Mouse (Mus musculus): ENCODE measurements at regions not wholly inside any gene's neighbourhood (a gene's known extent, or its start where the extent isn't known, plus 50 kb on each side); places are given as distances from the start of the nearest gene placed in this dataset.

DNA sequence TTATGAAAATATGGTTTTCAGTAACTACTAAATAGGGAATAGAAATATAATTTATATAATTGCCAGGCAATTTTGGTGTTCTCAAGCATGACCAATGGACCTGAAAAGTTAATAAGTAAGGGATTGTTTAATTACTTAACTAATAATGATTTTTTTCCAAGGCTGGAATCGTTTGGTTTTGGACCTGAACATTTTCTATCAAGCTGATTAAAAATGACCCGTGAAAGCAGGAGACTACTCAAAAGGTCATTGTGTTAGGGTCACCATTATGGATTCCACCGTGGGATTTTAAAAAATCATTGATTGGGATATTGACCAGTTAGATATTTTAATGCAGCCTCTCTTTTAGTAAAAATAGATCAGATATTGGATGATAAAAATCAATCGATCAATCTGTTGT lies 416.9 kb downstream of the Pik3r1 start:
- Histone ChIP-seq H3K27me3 (ENCODE audit: control insufficient read depth, insufficient read depth, low read length, poor library complexity, severe bottlenecking) (no peaks in the 10 kb centered on the region), H3K36me3 (ENCODE audit: control insufficient read depth, insufficient read depth, low read length, poor library complexity, severe bottlenecking) (no peaks in the 10 kb centered on the region), H3K27ac (ENCODE audit: insufficient read depth, low read length) (no peak overlapping the region), H3K4me1 (ENCODE audit: control insufficient read depth, insufficient read depth, low read length) (no peaks in the 10 kb centered on the region), H3K9me3 (replicated peaks; ENCODE audit: control insufficient read depth, insufficient read depth, low read length, poor library complexity, severe bottlenecking) (no peaks in the 10 kb centered on the region), H3K4me3 (ENCODE audit: low read depth, low read length) (no peak overlapping the region), H3K9ac (ENCODE audit: low read depth, poor library complexity, severe bottlenecking) (no peak overlapping the region)
- TF ChIP-seq CTCF (IDR thresholded peaks at IDR 0.05; ENCODE audit: low read depth, low read length) (no peak), POLR2A (IDR thresholded peaks at IDR 0.05; ENCODE audit: insufficient read depth, low read length) (no peak), EP300 (IDR thresholded peaks at IDR 0.05; ENCODE audit: insufficient read depth, low read depth, low read length) (no peak)

DNA sequence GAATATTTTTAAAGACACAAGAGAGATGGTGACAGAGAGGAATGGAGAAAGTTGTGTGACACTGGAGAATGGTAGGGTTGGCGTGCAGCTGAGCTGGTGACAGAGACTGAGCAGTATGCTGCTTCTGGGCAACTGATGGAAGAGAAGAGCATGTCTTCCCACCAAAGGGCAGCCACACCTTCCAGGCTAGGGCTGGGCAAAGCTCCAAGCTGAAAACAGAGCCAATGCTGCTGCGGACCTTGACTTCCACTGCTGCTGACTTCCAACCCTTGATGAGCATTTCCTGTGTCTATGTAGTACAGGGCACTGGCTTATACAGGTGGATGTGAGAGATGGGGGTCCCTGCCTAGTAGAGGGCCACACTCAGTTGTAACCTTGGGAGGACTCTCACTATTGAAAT lies 418.7 kb downstream of the Pik3r1 start:
- H3K9ac ChIP-seq (ENCODE audit: low read depth, poor library complexity, severe bottlenecking): no peak overlapping the region
- H3K4me3 ChIP-seq (ENCODE audit: low read depth, low read length): no peak overlapping the region
- no peak overlapping the region for H3K27ac ChIP-seq (ENCODE audit: insufficient read depth, low read length)
- no peaks in the 10 kb centered on the region for H3K36me3 ChIP-seq (ENCODE audit: control insufficient read depth, insufficient read depth, low read length, poor library complexity, severe bottlenecking)
- no peaks in the 10 kb centered on the region for H3K9me3 ChIP-seq (replicated peaks; ENCODE audit: control insufficient read depth, insufficient read depth, low read length, poor library complexity, severe bottlenecking)
- TF ChIP-seq POLR2A (IDR thresholded peaks at IDR 0.05; ENCODE audit: insufficient read depth, low read length) (no peak), CTCF (IDR thresholded peaks at IDR 0.05; ENCODE audit: low read depth, low read length) (no peak), EP300 (IDR thresholded peaks at IDR 0.05; ENCODE audit: insufficient read depth, low read depth, low read length) (no peak)
- no peaks in the 10 kb centered on the region for H3K4me1 ChIP-seq (ENCODE audit: control insufficient read depth, insufficient read depth, low read length)
- no peaks in the 10 kb centered on the region for H3K27me3 ChIP-seq (ENCODE audit: control insufficient read depth, insufficient read depth, low read length, poor library complexity, severe bottlenecking)

- no peaks in the 10 kb centered on the region for H3K4me1 ChIP-seq (ENCODE audit: control insufficient read depth, insufficient read depth, low read length)
- no peaks in the 10 kb centered on the region for H3K27me3 ChIP-seq (ENCODE audit: control insufficient read depth, insufficient read depth, low read length, poor library complexity, severe bottlenecking)
- H3K9ac ChIP-seq (ENCODE audit: low read depth, poor library complexity, severe bottlenecking): no peak overlapping the region
- TF ChIP-seq POLR2A (IDR thresholded peaks at IDR 0.05; ENCODE audit: insufficient read depth, low read length) (no peak), EP300 (IDR thresholded peaks at IDR 0.05; ENCODE audit: insufficient read depth, low read depth, low read length) (no peak), CTCF (IDR thresholded peaks at IDR 0.05; ENCODE audit: low read depth, low read length) (no peak)
- H3K27ac ChIP-seq (ENCODE audit: insufficient read depth, low read length): no peak overlapping the region
- no peak overlapping the region for H3K4me3 ChIP-seq (ENCODE audit: low read depth, low read length)
- no peaks in the 10 kb centered on the region for H3K9me3 ChIP-seq (replicated peaks; ENCODE audit: control insufficient read depth, insufficient read depth, low read length, poor library complexity, severe bottlenecking)
- no peaks in the 10 kb centered on the region for H3K36me3 ChIP-seq (ENCODE audit: control insufficient read depth, insufficient read depth, low read length, poor library complexity, severe bottlenecking)
Measured at GRCm38 (mm10) chr13:101338280-101338872, 429.6 kb downstream of the Pik3r1 start.

- Histone ChIP-seq H3K27me3 (ENCODE audit: control insufficient read depth, insufficient read depth, low read length, poor library complexity, severe bottlenecking) (no peaks in the 10 kb centered on the region), H3K9ac (ENCODE audit: low read depth, poor library complexity, severe bottlenecking) (no peak overlapping the region), H3K4me3 (ENCODE audit: low read depth, low read length) (no peak overlapping the region), H3K36me3 (ENCODE audit: control insufficient read depth, insufficient read depth, low read length, poor library complexity, severe bottlenecking) (no peaks in the 10 kb centered on the region), H3K4me1 (ENCODE audit: control insufficient read depth, insufficient read depth, low read length) (no peaks in the 10 kb centered on the region), H3K27ac (ENCODE audit: insufficient read depth, low read length) (no peak overlapping the region), H3K9me3 (replicated peaks; ENCODE audit: control insufficient read depth, insufficient read depth, low read length, poor library complexity, severe bottlenecking) (no peaks in the 10 kb centered on the region)
- no peak for TF ChIP-seq EP300 (IDR thresholded peaks at IDR 0.05; ENCODE audit: insufficient read depth, low read depth, low read length)
- TF ChIP-seq POLR2A (IDR thresholded peaks at IDR 0.05; ENCODE audit: insufficient read depth, low read length): no peak
- TF ChIP-seq CTCF (IDR thresholded peaks at IDR 0.05; ENCODE audit: low read depth, low read length): no peak
Measured at GRCm38 (mm10) chr13:101318621-101319020, 449.4 kb downstream of the Pik3r1 start.

DNA sequence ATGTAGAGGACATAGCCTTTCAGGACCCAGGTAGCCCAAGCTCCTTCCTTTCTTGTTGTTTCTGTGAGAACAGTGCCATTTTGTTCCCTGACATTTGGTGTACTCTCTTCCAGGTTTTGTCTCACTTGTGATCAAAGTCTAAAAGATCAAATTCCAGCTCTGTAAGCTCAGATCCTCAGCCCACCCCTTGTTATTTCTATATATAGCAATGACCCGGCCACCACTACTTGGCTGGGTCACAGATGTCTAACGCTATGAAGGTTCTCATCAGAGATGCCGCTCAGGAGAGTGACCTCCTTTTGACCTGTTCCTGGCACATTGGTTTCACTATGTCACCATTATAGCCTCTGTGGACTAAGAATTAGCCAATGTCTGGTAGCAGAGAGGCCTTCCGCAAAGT lies 451.7 kb downstream of the Pik3r1 start:
- Histone ChIP-seq H3K27me3 (ENCODE audit: control insufficient read depth, insufficient read depth, low read length, poor library complexity, severe bottlenecking) (no peaks in the 10 kb centered on the region), H3K9ac (ENCODE audit: low read depth, poor library complexity, severe bottlenecking) (no peak overlapping the region), H3K4me3 (ENCODE audit: low read depth, low read length) (no peak overlapping the region), H3K4me1 (ENCODE audit: control insufficient read depth, insufficient read depth, low read length) (no peaks in the 10 kb centered on the region), H3K36me3 (ENCODE audit: control insufficient read depth, insufficient read depth, low read length, poor library complexity, severe bottlenecking) (no peaks in the 10 kb centered on the region), H3K9me3 (replicated peaks; ENCODE audit: control insufficient read depth, insufficient read depth, low read length, poor library complexity, severe bottlenecking) (no peaks in the 10 kb centered on the region), H3K27ac (ENCODE audit: insufficient read depth, low read length) (no peak overlapping the region)
- TF ChIP-seq POLR2A (IDR thresholded peaks at IDR 0.05; ENCODE audit: insufficient read depth, low read length) (no peak), EP300 (IDR thresholded peaks at IDR 0.05; ENCODE audit: insufficient read depth, low read depth, low read length) (no peak), CTCF (IDR thresholded peaks at IDR 0.05; ENCODE audit: low read depth, low read length) (no peak)

DNA sequence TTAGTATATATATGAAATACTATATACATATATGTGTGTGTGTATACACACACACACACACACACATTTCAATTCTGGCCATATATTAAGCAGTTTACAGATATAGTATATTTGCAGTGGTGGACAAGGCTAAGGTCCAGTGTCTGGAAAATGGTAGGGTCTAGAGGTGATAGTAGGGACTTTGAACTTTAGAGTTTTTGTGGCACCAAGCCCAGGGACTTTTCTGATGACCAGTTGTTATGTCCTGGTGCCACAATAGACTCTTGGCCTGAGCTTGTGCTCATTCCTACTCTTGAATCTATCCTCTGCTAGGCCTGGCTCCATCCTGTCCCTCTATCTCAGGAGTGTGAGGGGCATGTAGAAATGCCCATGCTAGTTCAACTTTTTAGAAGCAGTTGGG lies 454.0 kb downstream of the Pik3r1 start:
- Histone ChIP-seq H3K9ac (ENCODE audit: low read depth, poor library complexity, severe bottlenecking) (no peak overlapping the region), H3K4me3 (ENCODE audit: low read depth, low read length) (no peak overlapping the region), H3K4me1 (ENCODE audit: control insufficient read depth, insufficient read depth, low read length) (no peaks in the 10 kb centered on the region), H3K36me3 (ENCODE audit: control insufficient read depth, insufficient read depth, low read length, poor library complexity, severe bottlenecking) (no peaks in the 10 kb centered on the region), H3K27me3 (ENCODE audit: control insufficient read depth, insufficient read depth, low read length, poor library complexity, severe bottlenecking) (no peaks in the 10 kb centered on the region), H3K9me3 (replicated peaks; ENCODE audit: control insufficient read depth, insufficient read depth, low read length, poor library complexity, severe bottlenecking) (no peaks in the 10 kb centered on the region), H3K27ac (ENCODE audit: insufficient read depth, low read length) (no peak overlapping the region)
- TF ChIP-seq CTCF (IDR thresholded peaks at IDR 0.05; ENCODE audit: low read depth, low read length) (no peak), POLR2A (IDR thresholded peaks at IDR 0.05; ENCODE audit: insufficient read depth, low read length) (no peak), EP300 (IDR thresholded peaks at IDR 0.05; ENCODE audit: insufficient read depth, low read depth, low read length) (no peak)

Measured in ES-Bruce4 (cell line).